ENCODE assay signal across 9 mouse cellular contexts in genomic region chr19:7068661-7069531, GRCm38 (mm10). TPM values are rescaled to one million over a fixed set of nuclear protein-coding genes. Genes with fewer than 3 reads are reported as not detected.
DNase-seq lines count a peak whose midpoint lies in the region; ATAC-seq and TF ChIP-seq lines count a peak whose summit lies in the region.
"Had no signal": no experiment of that assay in that cellular context is flagged by ENCODE, and none has a peak within 500 bp of the region (broad histone marks: within the 10 kb centered on the region; RNA-seq: fewer than 3 reads in every experiment).

No protein-coding gene starts in this region.

- 0 out of 2 replicates have a peak, but pooled peaks have one; percentile 2 for TF ChIP-seq CTCF in gastrocnemius, adult 2 months (IDR thresholded peaks at IDR 0.05)

- no peaks in the 10 kb centered on the region for H3K36me3 ChIP-seq in forebrain, embryonic 16.5 days (ENCODE audit: control insufficient read depth, insufficient read depth)
- no peaks in the 10 kb centered on the region for H3K36me3 ChIP-seq in midbrain, embryonic 15.5 days (replicated peaks)

- H3K9me3 ChIP-seq in forebrain, embryonic 16.5 days (ENCODE audit: control insufficient read depth, low read length), result no peaks in the 10 kb centered on the region
- no peaks in the 10 kb centered on the region for H3K9me3 ChIP-seq in midbrain, embryonic 15.5 days

- H3K4me3 ChIP-seq in gastrocnemius, adult 2 months, result no peak overlapping the region
- no peak overlapping the region for H3K4me3 ChIP-seq in forebrain, embryonic 16.5 days (replicated peaks; ENCODE audit: low read length)
- H3K4me3 ChIP-seq in midbrain, embryonic 15.5 days, result no peak overlapping the region

- H3K27ac ChIP-seq in gastrocnemius, adult 2 months, result no peak overlapping the region
- H3K27ac ChIP-seq in forebrain, embryonic 16.5 days (ENCODE audit: low read length), result peak overlapping the region; percentile 48
- peak overlapping the region; percentile 58 for H3K27ac ChIP-seq in midbrain, embryonic 15.5 days

- peak; percentile 56 for DNase-seq in gastrocnemius, adult 2 months
- DNase-seq in gastrocnemius, postnatal 10 days, result no peak
- peak; percentile 57 for DNase-seq in adrenal gland, postnatal 14 days
- DNase-seq in right cerebral cortex, postnatal 14 days, result no peak
- DNase-seq in thymus, postnatal 14 days, result no peak
- no peak for DNase-seq in gastrocnemius, postnatal 4 days (ENCODE audit: low spot score in 2 of 2)

- H3K4me2 ChIP-seq in forebrain, embryonic 16.5 days (ENCODE audit: low read length), result peak overlapping the region; percentile 40; the same call in 1 of the 2 replicates
- peak overlapping the region; percentile 32; the same call in 1 of the 2 replicates for H3K4me2 ChIP-seq in midbrain, embryonic 15.5 days

- H3K27me3 ChIP-seq in forebrain, embryonic 16.5 days (replicated peaks; ENCODE audit: control insufficient read depth, insufficient read depth, low read length), result no peaks in the 10 kb centered on the region
- H3K27me3 ChIP-seq in midbrain, embryonic 15.5 days (replicated peaks), result 0 out of 2 replicates have a peak, but pooled peaks cover 13% of the 10 kb centered on the region

- 0 out of 2 replicates have a peak overlapping the region, but pooled peaks have one; percentile 16 for H3K9ac ChIP-seq in forebrain, embryonic 16.5 days (replicated peaks; ENCODE audit: low read depth, low read length)
- H3K9ac ChIP-seq in midbrain, embryonic 15.5 days, result no peak overlapping the region

- intact Hi-C loops in gastrocnemius, adult 2 months (cut with DNase I), result loop anchor here (1.0 to 10.0 kb wide), 3 partner anchors 92 to 346 kb away; partner anchors contain the start of gene 2700081O15Rik

- 27% methylated on average over 11 of the region's 11 CpGs for WGBS in forebrain, embryonic 16.5 days
- WGBS in midbrain, embryonic 15.5 days, result 25% methylated on average over 11 of the region's 11 CpGs

- ATAC-seq in forebrain, embryonic 16.5 days, result no peak
- ATAC-seq in midbrain, embryonic 15.5 days (replicated peaks), result no peak

- peaks cover 66% of the 10 kb centered on the region for H3K4me1 ChIP-seq in forebrain, embryonic 16.5 days (replicated peaks; ENCODE audit: control insufficient read depth, insufficient read depth, low read length)
- H3K4me1 ChIP-seq in midbrain, embryonic 15.5 days, result peaks cover 72% of the 10 kb centered on the region

RNA-seq across cellular contexts. Expression of gene Macrod1, which starts 12.3 kb away (rescaled TPM):
- total RNA-seq in gastrocnemius, adult 2 months (2021), result 100 to 1,000 TPM; 261 to 294 TPM
- total RNA-seq in gastrocnemius, postnatal 10 days (2021), result 100 to 1,000 TPM; 201 to 216 TPM
- 118 and 138 TPM in 2 replicates for total RNA-seq in adrenal gland, postnatal 14 days (2021)
- polyA plus RNA-seq in forebrain, embryonic 16.5 days (2015; fragmentation: Nextera tagmentation; extraction: Ambion mirVana), result 4.0 and 5.3 TPM in 2 replicates
- 5.6 and 6.0 TPM in 2 replicates for polyA plus RNA-seq in midbrain, embryonic 15.5 days (2015; fragmentation: Nextera tagmentation; extraction: Ambion mirVana)
- total RNA-seq in gastrocnemius, postnatal 4 days (2021), result 100 to 1,000 TPM; 233 to 237 TPM
- total RNA-seq: CH12.LX had no signal

RNA-seq across cellular contexts. Expression of gene Stip1, which starts 29.1 kb away (rescaled TPM):
- total RNA-seq in gastrocnemius, adult 2 months (2021), result 100 to 1,000 TPM in 1 of 2 experiments, 10 to 100 TPM in 1; 89.9 to 125 TPM
- total RNA-seq in gastrocnemius, postnatal 10 days (2021), result 100 to 1,000 TPM in 1 of 2 experiments, 10 to 100 TPM in 1; 98.2 to 100 TPM
- 132 and 155 TPM in 2 replicates for total RNA-seq in adrenal gland, postnatal 14 days (2021)
- polyA plus RNA-seq in forebrain, embryonic 16.5 days (2015; fragmentation: Nextera tagmentation; extraction: Ambion mirVana), result 246 and 247 TPM in 2 replicates
- polyA plus RNA-seq in midbrain, embryonic 15.5 days (2015; fragmentation: Nextera tagmentation; extraction: Ambion mirVana), result 214 and 230 TPM in 2 replicates
- total RNA-seq in gastrocnemius, postnatal 4 days (2021), result 100 to 1,000 TPM; 122 to 129 TPM

RNA-seq across cellular contexts. Expression of gene Flrt1, which starts 36.6 kb away (rescaled TPM):
- total RNA-seq in gastrocnemius, adult 2 months (2021), result under 1 TPM; 0.53 to 0.54 TPM
- total RNA-seq in gastrocnemius, postnatal 10 days (2021), result under 1 TPM; 0.61 to 0.99 TPM
- total RNA-seq in adrenal gland, postnatal 14 days (2021), result 1.2 and 1.5 TPM in 2 replicates
- polyA plus RNA-seq in forebrain, embryonic 16.5 days (2015; fragmentation: Nextera tagmentation; extraction: Ambion mirVana), result 13.8 and 16.1 TPM in 2 replicates
- polyA plus RNA-seq in midbrain, embryonic 15.5 days (2015; fragmentation: Nextera tagmentation; extraction: Ambion mirVana), result 12.2 and 12.5 TPM in 2 replicates
- total RNA-seq in gastrocnemius, postnatal 4 days (2021), result 1 to 10 TPM in 1 of 2 experiments, under 1 TPM in 1; 0.91 to 1.4 TPM
- total RNA-seq: CH12.LX had no signal

RNA-seq across cellular contexts. Expression of gene Fermt3, which starts 49.6 kb away (rescaled TPM):
- total RNA-seq in gastrocnemius, adult 2 months (2021), result under 1 TPM; 0.71 to 0.86 TPM
- total RNA-seq in gastrocnemius, postnatal 10 days (2021), result 1 to 10 TPM; 1.7 to 4.9 TPM
- total RNA-seq in adrenal gland, postnatal 14 days (2021), result 6.4 and 14.2 TPM in 2 replicates
- 3.3 and 3.8 TPM in 2 replicates for polyA plus RNA-seq in forebrain, embryonic 16.5 days (2015; fragmentation: Nextera tagmentation; extraction: Ambion mirVana)
- 4.8 and 5.2 TPM in 2 replicates for polyA plus RNA-seq in midbrain, embryonic 15.5 days (2015; fragmentation: Nextera tagmentation; extraction: Ambion mirVana)
- total RNA-seq in gastrocnemius, postnatal 4 days (2021), result 1 to 10 TPM; 5.3 to 5.4 TPM

Comparison
In these comparisons a context has a peak if more than half of its experiments do, and no peak if none do; other contexts are left out.
1. DNase-seq: peak in gastrocnemius, adult 2 months (single experiment) and adrenal gland, postnatal 14 days (single experiment); none in gastrocnemius, postnatal 10 days (single experiment), right cerebral cortex, postnatal 14 days (single experiment), thymus, postnatal 14 days (single experiment) and gastrocnemius, postnatal 4 days (0 of 2).